Mouse (Mus musculus) naive thymus-derived CD4-positive, alpha-beta T cell, adult 2 months (primary cell): Measurements from ENCODE around the gene Rbm31y.
"Not testable (repeated sequence)": the region's sequence is repeated elsewhere in the genome, so short reads cannot be mapped to it uniquely, and the experiment has no call there.

Experiments
- DNase-seq: peaks from one replicate; pipeline ENCODE4 v3.0.0-alpha.2; 2011; ENCODE audit warnings: low read depth

Rbm31y gene

DNA sequence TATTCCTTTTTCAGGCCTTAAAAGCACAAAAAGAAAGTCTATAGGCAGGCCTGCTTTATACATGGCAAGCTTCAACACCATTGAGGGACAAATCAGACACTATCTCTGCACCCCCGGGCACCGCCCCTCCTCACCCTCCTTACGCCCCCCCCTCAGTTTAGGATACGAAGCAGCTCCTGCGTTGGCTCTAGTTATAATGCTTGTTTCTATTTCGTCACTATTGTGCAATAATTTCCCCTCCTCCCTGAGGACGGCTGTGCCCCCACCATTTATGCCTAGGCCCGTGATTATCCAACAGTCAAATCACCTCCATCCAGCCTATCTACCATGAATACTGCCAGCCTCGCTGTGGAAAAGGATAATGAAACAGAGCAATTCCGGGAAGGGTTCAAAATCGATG, at the start of gene Rbm31y:
TSS of gene Rbm31y (plus strand) at position 301 of the 400 bp plus-strand sequence.
- not testable (repeated sequence) for DNase-seq
